Mouse (Mus musculus): ENCODE measurements around the gene Dzip3. TPM values are rescaled to one million over a fixed set of nuclear protein-coding genes. Genes with fewer than 3 reads are reported as not detected.

Gene Dzip3
- total RNA-seq, 1 experiment from 2014 or later: 39.1 TPM

DNA sequence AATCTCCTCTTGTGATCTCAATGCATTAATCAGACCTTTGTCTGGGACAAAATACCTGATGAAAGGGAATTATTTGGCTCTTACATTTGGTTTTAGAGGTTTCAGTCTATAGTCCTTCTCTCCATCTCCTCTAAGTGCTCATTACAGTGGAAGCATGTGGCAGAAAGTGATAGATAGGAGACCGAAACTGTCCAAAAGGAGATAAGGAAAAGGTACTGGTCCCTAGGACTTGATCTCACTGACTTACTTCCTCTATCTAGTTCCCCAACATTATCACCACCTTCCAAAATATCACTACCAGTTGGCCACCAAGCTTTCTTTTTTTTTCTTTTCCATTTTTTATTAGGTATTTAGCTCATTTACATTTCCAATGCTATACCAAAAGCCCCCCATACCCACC is 82.8 kb downstream of the Dzip3 start:
- ATAC-seq (replicated peaks in 1 of 2; ENCODE audit: insufficient read depth in 1 of 2, low FRiP score in 2 of 2, low TSS enrichment in 1 of 2, low read depth in 1 of 2, poor library complexity in 2 of 2, severe bottlenecking in 2 of 2): no peak

DNA sequence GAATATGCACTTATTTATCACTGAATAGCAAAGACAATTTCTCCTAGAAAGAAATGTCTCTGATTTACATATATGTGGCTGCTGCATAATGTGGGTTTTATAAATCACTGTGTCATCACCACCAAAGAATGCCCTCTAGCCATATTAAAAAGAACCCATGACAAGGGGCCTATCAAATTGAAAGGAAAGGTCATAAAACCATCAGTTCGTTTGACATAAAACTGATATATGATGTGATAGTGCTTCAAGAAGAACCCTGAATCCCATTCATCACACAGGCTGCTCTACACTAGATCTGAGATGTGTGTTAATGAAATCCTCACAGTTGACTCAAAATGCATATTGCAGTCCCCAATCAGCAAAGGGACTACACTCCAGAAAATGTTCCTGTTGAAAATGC is 94.1 kb downstream of the Dzip3 start:
- ATAC-seq (replicated peaks in 1 of 2; ENCODE audit: insufficient read depth in 1 of 2, low FRiP score in 2 of 2, low TSS enrichment in 1 of 2, low read depth in 1 of 2, poor library complexity in 2 of 2, severe bottlenecking in 2 of 2): no peak

GRCm38 (mm10) chr16:48890733-48891132 is 103.2 kb downstream of the Dzip3 start:
- no peak for ATAC-seq (replicated peaks in 1 of 2; ENCODE audit: insufficient read depth in 1 of 2, low FRiP score in 2 of 2, low TSS enrichment in 1 of 2, low read depth in 1 of 2, poor library complexity in 2 of 2, severe bottlenecking in 2 of 2)

Other genes starting within 250 kb of the Dzip3 start
- gene Trat1, start 222.1 kb downstream of the Dzip3 start, total RNA-seq (2017): 1.2 and 1.8 TPM in 2 replicates
- not detected in 2 replicates for gene Retnlb, start 177.3 kb downstream of the Dzip3 start, total RNA-seq (2017)
- not detected in 2 replicates for gene Retnla, start 151.6 kb downstream of the Dzip3 start, total RNA-seq (2017)
- 127 and 234 TPM in 2 replicates for gene Retnlg, start 121.5 kb downstream of the Dzip3 start, total RNA-seq (2017)
- gene Cip2a, start within 50 bp of the Dzip3 start, total RNA-seq (2017): 77.1 and 89.5 TPM in 2 replicates
- not detected in 2 replicates for gene Myh15, start 63.3 kb upstream of the Dzip3 start, total RNA-seq (2017)

Data from hematopoietic stem cell, adult 5-6 weeks (primary cell).